Mouse (Mus musculus): Measurements from ENCODE around the gene Eno2.

Gene Eno2

GRCm38 (mm10) chr6:124738511-124739023 lies 30.9 kb downstream of the Eno2 start, which contains the start of gene Ptpn6:
Gene Ptpn6, minus strand, starts transcription at chr6:124738714.
- no peak for DNase-seq

- no peak for DNase-seq
These were observed 32.4 kb downstream of the Eno2 start for GRCm38 (mm10) chr6:124737040-124737439.

- no peak for DNase-seq
These were observed 35.1 kb downstream of the Eno2 start for GRCm38 (mm10) chr6:124734417-124734816.

GRCm38 (mm10) chr6:124732476-124733370 lies 36.8 kb downstream of the Eno2 start:
- DNase-seq, result no peak

- DNase-seq, result no peak
These were observed 38.4 kb downstream of the Eno2 start for GRCm38 (mm10) chr6:124731038-124731437.

- no peak for DNase-seq
These were observed 39.4 kb downstream of the Eno2 start for GRCm38 (mm10) chr6:124729850-124730705.

GRCm38 (mm10) chr6:124728621-124729020 lies 40.9 kb downstream of the Eno2 start:
- DNase-seq, result no peak

GRCm38 (mm10) chr6:124724472-124724871 lies 45.0 kb downstream of the Eno2 start:
- no peak for DNase-seq

GRCm38 (mm10) chr6:124723541-124723940 lies 45.9 kb downstream of the Eno2 start:
- DNase-seq, result no peak

GRCm38 (mm10) chr6:124722876-124723473 lies 46.5 kb downstream of the Eno2 start:
- no peak for DNase-seq

- DNase-seq, result no peak
These were observed 48.6 kb downstream of the Eno2 start for GRCm38 (mm10) chr6:124720904-124721303.

- no peak for DNase-seq
These were observed 50.0 kb downstream of the Eno2 start for GRCm38 (mm10) chr6:124719354-124719978.

- DNase-seq, result no peak
These were observed 50.8 kb downstream of the Eno2 start for GRCm38 (mm10) chr6:124718703-124719102.

GRCm38 (mm10) chr6:124717968-124718367 lies 51.5 kb downstream of the Eno2 start:
- no peak for DNase-seq

- peak; percentile 62 for DNase-seq
These were observed 52.5 kb downstream of the Eno2 start for GRCm38 (mm10) chr6:124716864-124717490.

- DNase-seq, result no peak
These were observed 56.6 kb downstream of the Eno2 start for GRCm38 (mm10) chr6:124712918-124713317.

GRCm38 (mm10) chr6:124711824-124712782 lies 57.4 kb downstream of the Eno2 start, which contains the start of the genes Emg1 and Phb2:
Gene Emg1, minus strand, starts transcription at chr6:124712178.
Gene Phb2, plus strand, starts transcription at chr6:124712336.
- DNase-seq, result peak; percentile 99
